ENCODE assay signal across 10 mouse cellular contexts in genomic region chr8:9772519-9772840, GRCm38 (mm10). TPM values are rescaled to one million over a fixed set of nuclear protein-coding genes. Genes with fewer than 3 reads are reported as not detected.
DNase-seq lines count a peak whose midpoint lies in the region; ATAC-seq and TF ChIP-seq lines count a peak whose summit lies in the region.
"Had no signal": no experiment of that assay in that cellular context is flagged by ENCODE, and none has a peak within 500 bp of the region (broad histone marks: within the 10 kb centered on the region; RNA-seq: fewer than 3 reads in every experiment).

No protein-coding gene starts in this region.

- peak overlapping the region; percentile 93 for H3K4me2 ChIP-seq in heart, embryonic 13.5 days
- peak overlapping the region; percentile 90 for H3K4me2 ChIP-seq in hindbrain, embryonic 15.5 days
- H3K4me2 ChIP-seq in limb, embryonic 12.5 days = peak overlapping the region; percentile 93

- no peak overlapping the region for H3K27ac ChIP-seq in heart, embryonic 13.5 days (replicated peaks)
- no peak overlapping the region for H3K27ac ChIP-seq in cortical plate, adult 2 months (ENCODE audit: insufficient read depth, low read length)
- peak overlapping the region; percentile 94 for H3K27ac ChIP-seq in hindbrain, embryonic 15.5 days (replicated peaks)
- no peak overlapping the region for H3K27ac ChIP-seq in limb, embryonic 12.5 days

- H3K4me1 ChIP-seq in heart, embryonic 13.5 days = peaks cover 24% of the 10 kb centered on the region
- peaks cover 3% of the 10 kb centered on the region; the same call in 1 of the 2 replicates for H3K4me1 ChIP-seq in cortical plate, adult 2 months (ENCODE audit: control insufficient read depth, insufficient read depth, low read length)
- peaks cover 19% of the 10 kb centered on the region for H3K4me1 ChIP-seq in hindbrain, embryonic 15.5 days (replicated peaks)
- H3K4me1 ChIP-seq in limb, embryonic 12.5 days (replicated peaks) = peaks cover 22% of the 10 kb centered on the region

- no peaks in the 10 kb centered on the region for H3K36me3 ChIP-seq in heart, embryonic 13.5 days
- no peaks in the 10 kb centered on the region for H3K36me3 ChIP-seq in hindbrain, embryonic 15.5 days
- no peaks in the 10 kb centered on the region for H3K36me3 ChIP-seq in limb, embryonic 12.5 days

- no peak overlapping the region for H3K9ac ChIP-seq in heart, embryonic 13.5 days
- H3K9ac ChIP-seq in hindbrain, embryonic 15.5 days = peak overlapping the region; percentile 74
- no peak overlapping the region for H3K9ac ChIP-seq in limb, embryonic 12.5 days (replicated peaks)

- H3K9me3 ChIP-seq in heart, embryonic 13.5 days = no peaks in the 10 kb centered on the region
- H3K9me3 ChIP-seq in hindbrain, embryonic 15.5 days = no peaks in the 10 kb centered on the region
- H3K9me3 ChIP-seq in limb, embryonic 12.5 days = no peaks in the 10 kb centered on the region

- TF ChIP-seq POLR2A in cortical plate, adult 2 months (IDR thresholded peaks at IDR 0.05; ENCODE audit: extremely low read depth, insufficient read depth, low read length) = no peak

- H3K27me3 ChIP-seq in heart, embryonic 13.5 days (replicated peaks) = peaks cover 62% of the 10 kb centered on the region
- no peaks in the 10 kb centered on the region for H3K27me3 ChIP-seq in hindbrain, embryonic 15.5 days
- H3K27me3 ChIP-seq in limb, embryonic 12.5 days = peaks cover 64% of the 10 kb centered on the region
- H3K27me3 ChIP-seq: CH12.LX had no signal

- WGBS in heart, embryonic 13.5 days = 5% methylated on average over 6 of the region's 6 CpGs
- WGBS in hindbrain, embryonic 15.5 days = 4% methylated on average over 6 of the region's 6 CpGs
- 4% methylated on average over 6 of the region's 6 CpGs for WGBS in limb, embryonic 12.5 days

- H3K4me3 ChIP-seq in heart, embryonic 13.5 days = peak overlapping the region; percentile 61
- H3K4me3 ChIP-seq in cortical plate, adult 2 months (ENCODE audit: insufficient read depth, low read length) = peak overlapping the region; percentile 89
- peak overlapping the region; percentile 84 for H3K4me3 ChIP-seq in hindbrain, embryonic 15.5 days
- peak overlapping the region; percentile 60 for H3K4me3 ChIP-seq in limb, embryonic 12.5 days (replicated peaks)

- intact Hi-C loops in heart, postnatal 14 days (cut with DNase I) = no loop called here

- peak; percentile 62 for TF ChIP-seq CTCF in cortical plate, adult 2 months (IDR thresholded peaks at IDR 0.05; ENCODE audit: extremely low read depth, insufficient read depth, low read length)

- ATAC-seq in heart, embryonic 13.5 days (ENCODE audit: extremely low read depth, insufficient number of reproducible peaks, low FRiP score, low TSS enrichment) = no peak
- peak; percentile 88 for ATAC-seq in hindbrain, embryonic 15.5 days (ENCODE audit: low FRiP score, low read depth)
- peak; percentile 23; the same call in 1 of the 2 replicates for ATAC-seq in limb, embryonic 12.5 days (ENCODE audit: insufficient number of reproducible peaks, insufficient read depth, low FRiP score, low TSS enrichment, low read depth)
- ATAC-seq in megakaryocyte progenitor cell, adult 5-6 weeks (replicated peaks; ENCODE audit: poor library complexity) = no peak

- no peak for DNase-seq in heart, postnatal 14 days
- peak; percentile 51 for DNase-seq in right cerebral cortex, postnatal 25 days
- no peak for DNase-seq in kidney, postnatal 36 days

RNA-seq across cellular contexts. Expression of gene Fam155a, which starts 1.5 kb away (rescaled TPM):
- polyA plus RNA-seq in heart, embryonic 13.5 days (2015; fragmentation: Nextera tagmentation; extraction: Ambion mirVana) = 0.08 and 0.19 TPM in 2 replicates
- total RNA-seq in heart, postnatal 14 days (2021) = not detected
- 60.2 and 68.2 TPM in 2 replicates for polyA plus RNA-seq in cortical plate, adult 2 months (2012; rRNA removed)
- polyA plus RNA-seq in hindbrain, embryonic 15.5 days (2015; fragmentation: Nextera tagmentation; extraction: Ambion mirVana) = 27.7 and 31.2 TPM in 2 replicates
- polyA plus RNA-seq in limb, embryonic 12.5 days (2016; fragmentation: Nextera tagmentation; extraction: Ambion mirVana) = 0.99 and 1.2 TPM in 2 replicates
- total RNA-seq in megakaryocyte progenitor cell, adult 5-6 weeks (2015) = not detected in 2 replicates
- total RNA-seq in megakaryocyte progenitor cell, adult 5-6 weeks (2017) = not detected in 2 replicates
- total RNA-seq: CH12.LX; neutrophil, adult 5-6 weeks had no signal

Comparison
In these comparisons a context has a peak if more than half of its experiments do, and no peak if none do; other contexts are left out.
1. ATAC-seq: peak in hindbrain, embryonic 15.5 days (single experiment) and limb, embryonic 12.5 days (single experiment); none in heart, embryonic 13.5 days (single experiment) and megakaryocyte progenitor cell, adult 5-6 weeks (single experiment).
2. RNA of gene Fam155a, which starts 1.5 kb away (polyA plus RNA-seq): 60.2 to 68.2 TPM in cortical plate, adult 2 months and 27.7 to 31.2 TPM in hindbrain, embryonic 15.5 days; 0.99 to 1.2 TPM in limb, embryonic 12.5 days and 0.08 to 0.19 TPM in heart, embryonic 13.5 days; every median in the first group is over 10 times any median in the second.
3. Peak in every context shown above with its lines, with median percentiles within 50 percentile points of each other: H3K4me2 ChIP-seq and H3K4me3 ChIP-seq.